Mouse (Mus musculus) lung, postnatal 14 days (tissue): ENCODE measurements at regions not wholly inside any gene's neighbourhood (a gene's known extent, or its start where the extent isn't known, plus 50 kb on each side); places are given as distances from the start of the nearest gene placed in this dataset.
"Not testable (repeated sequence)": the region's sequence is repeated elsewhere in the genome, so short reads cannot be mapped to it uniquely, and the experiment has no call there.

Experiments used
- DNase-seq: peaks from one replicate; pipeline ENCODE4 v3.0.0; 2021

- peak; percentile 71 for DNase-seq
Measured at GRCm38 (mm10) chr2:147307488-147308386, 54.0 kb upstream of the Pax1 start.

- DNase-seq, result no peak
Measured at GRCm38 (mm10) chr2:147306728-147307127, 55.0 kb upstream of the Pax1 start.

- peak; percentile 12 for DNase-seq
Measured at GRCm38 (mm10) chr2:147305262-147305661, 56.5 kb upstream of the Pax1 start.

GRCm38 (mm10) chr2:147300503-147300902 is 61.2 kb upstream of the Pax1 start:
- DNase-seq, result no peak

GRCm38 (mm10) chr2:147299359-147299758 is 62.4 kb upstream of the Pax1 start:
- DNase-seq, result no peak

GRCm38 (mm10) chr2:147298499-147298896 is 63.2 kb upstream of the Pax1 start:
- DNase-seq, result peak; percentile 65

- peak; percentile 3 for DNase-seq
Measured at GRCm38 (mm10) chr2:147297876-147298498, 63.7 kb upstream of the Pax1 start.

GRCm38 (mm10) chr2:147294926-147295325 is 66.8 kb upstream of the Pax1 start:
- DNase-seq, result not testable (repeated sequence)

GRCm38 (mm10) chr2:147293294-147293688 is 68.4 kb upstream of the Pax1 start:
- DNase-seq, result no peak

GRCm38 (mm10) chr2:147292387-147293293 is 69.1 kb upstream of the Pax1 start:
- DNase-seq, result no peak

- no peak for DNase-seq
Measured at GRCm38 (mm10) chr2:147283390-147283789, 78.3 kb upstream of the Pax1 start.

GRCm38 (mm10) chr2:147277636-147278035 is 83.6 kb upstream of the Nkx2-2 start:
- no peak for DNase-seq

GRCm38 (mm10) chr2:147269171-147269570 is 75.1 kb upstream of the Nkx2-2 start:
- no peak for DNase-seq

- DNase-seq, result peak; percentile 40
Measured at GRCm38 (mm10) chr2:147267901-147268300, 73.9 kb upstream of the Nkx2-2 start.

- no peak for DNase-seq
Measured at GRCm38 (mm10) chr2:147267257-147267656, 73.2 kb upstream of the Nkx2-2 start.

- peak; percentile 78 for DNase-seq
Measured at GRCm38 (mm10) chr2:147256696-147257095, 62.7 kb upstream of the Nkx2-2 start.

GRCm38 (mm10) chr2:147254944-147255343 is 60.9 kb upstream of the Nkx2-2 start:
- no peak for DNase-seq

- no peak for DNase-seq
Measured at GRCm38 (mm10) chr2:147254137-147254536, 60.1 kb upstream of the Nkx2-2 start.

GRCm38 (mm10) chr2:147247981-147248514 is 54.0 kb upstream of the Nkx2-2 start:
- no peak for DNase-seq

- no peak for DNase-seq
Measured at GRCm38 (mm10) chr2:147247238-147247637, 53.2 kb upstream of the Nkx2-2 start.

GRCm38 (mm10) chr2:147244406-147244805 is 50.4 kb upstream of the Nkx2-2 start:
- no peak for DNase-seq
